Mouse (Mus musculus): ENCODE measurements around the gene Gm21874.
"Not testable (repeated sequence)": the region's sequence is repeated elsewhere in the genome, so short reads cannot be mapped to it uniquely, and the experiment has no call there.

Gene Gm21874

DNA sequence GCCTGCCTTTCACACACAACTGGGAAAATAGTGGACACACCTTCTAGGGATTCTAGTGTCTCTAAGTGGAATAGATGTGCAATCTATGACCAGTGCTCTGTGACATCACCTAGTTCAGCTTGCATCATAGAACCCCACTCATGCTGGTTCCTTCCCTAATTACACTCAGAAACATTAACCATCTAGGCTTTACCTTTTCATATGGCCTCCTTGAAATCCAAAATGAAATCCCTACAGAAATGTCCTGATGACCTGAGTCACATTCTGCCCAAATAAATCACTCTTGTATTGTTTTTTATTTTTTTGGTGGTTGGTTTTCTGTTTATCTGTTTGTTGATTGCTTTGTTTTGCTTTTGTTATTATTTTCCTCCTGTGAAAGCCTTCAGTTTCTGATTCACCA lies at the start of gene Gm21874:
TSS of gene Gm21874 (minus strand) at position 101 of the 400 bp plus-strand sequence.
- not testable (repeated sequence) for DNase-seq (ENCODE audit: low spot score)
